Mouse (Mus musculus) B cell, adult 67 days (primary cell): ENCODE measurements around the gene Ssr2. TPM values are rescaled to one million over a fixed set of nuclear protein-coding genes. Genes with fewer than 3 reads are reported as not detected.

ENCODE experiments used
- total RNA-seq, 2 experiments: library from RNA; stranded (reverse); gene quantifications; 4 replicates each; pipeline ENCODE4 v1.2.4; 2023

Ssr2 gene
- 10 to 100 TPM; 70.8 to 73.9 TPM for total RNA-seq

GRCm38 (mm10) chr3:88575540-88575939, at the start of gene Ssr2:
Gene Ssr2 (plus strand): TSS chr3:88575876.

GRCm38 (mm10) chr3:88532299-88532674, 43.4 kb upstream of the Ssr2 start, which contains the start of gene Mex3a:
Gene Mex3a (plus strand): TSS chr3:88532395.

GRCm38 (mm10) chr3:88548180-88548917, 27.3 kb upstream of the Ssr2 start, which contains the start of gene Rab25:
Gene Rab25 (minus strand): TSS chr3:88548300.

GRCm38 (mm10) chr3:88552676-88553524, 22.8 kb upstream of the Ssr2 start, which contains the start of gene Lamtor2:
Gene Lamtor2 (minus strand): TSS chr3:88553074.

GRCm38 (mm10) chr3:88553525-88553879, 22.2 kb upstream of the Ssr2 start, which contains the start of gene Ubqln4:
Gene Ubqln4 (plus strand): TSS chr3:88553758.

GRCm38 (mm10) chr3:88605666-88606065, 30.0 kb downstream of the Ssr2 start, which contains the start of gene Arhgef2:
Gene Arhgef2 (plus strand): TSS chr3:88605966.

Other genes starting within 250 kb of the Ssr2 start
- gene Tmem79, start 239.7 kb upstream of the Ssr2 start, total RNA-seq: 1 to 10 TPM in 1 of 2 experiments, under 1 TPM in 1; 0.42 to 1.2 TPM
- 100 to 1,000 TPM; 144 TPM for gene Smg5, start 239.6 kb upstream of the Ssr2 start, total RNA-seq
- 1 to 10 TPM; 3.7 to 4.6 TPM for gene Paqr6, start 211.3 kb upstream of the Ssr2 start, total RNA-seq
- 1 to 10 TPM in 1 of 2 experiments, not detected in 1; 1.7 TPM for gene Bglap3, start 203.1 kb upstream of the Ssr2 start, total RNA-seq
- not detected for gene Bglap2, start 197.2 kb upstream of the Ssr2 start, total RNA-seq
- not detected for gene Bglap, start 191.4 kb upstream of the Ssr2 start, total RNA-seq
- gene Pmf1, start 165.5 kb upstream of the Ssr2 start, total RNA-seq: 10 to 100 TPM; 52.3 to 62.4 TPM
- 10 to 100 TPM; 15.1 to 18.4 TPM for gene Slc25a44, start 150.7 kb upstream of the Ssr2 start, total RNA-seq
- 1 to 10 TPM; 1.8 to 3.5 TPM for gene Sema4a, start 114.7 kb upstream of the Ssr2 start, total RNA-seq
- 1 to 10 TPM; 2.7 to 8.9 TPM for gene Lmna, start 65.9 kb upstream of the Ssr2 start, total RNA-seq
- gene Mex3a, start 43.5 kb upstream of the Ssr2 start, total RNA-seq: 1 to 10 TPM; 1.1 to 1.4 TPM
- 1 to 10 TPM; 1.1 to 2.7 TPM for gene Rab25, start 27.6 kb upstream of the Ssr2 start, total RNA-seq
- gene Lamtor2, start 22.8 kb upstream of the Ssr2 start, total RNA-seq: 100 to 1,000 TPM in 1 of 2 experiments, 10 to 100 TPM in 1; 84.6 to 103 TPM
- 10 to 100 TPM; 48.4 to 50.3 TPM for gene Ubqln4, start 22.1 kb upstream of the Ssr2 start, total RNA-seq
- gene Arhgef2, start 30.1 kb downstream of the Ssr2 start, total RNA-seq: 100 to 1,000 TPM; 275 to 277 TPM
- gene Rxfp4, start 77.3 kb downstream of the Ssr2 start, total RNA-seq: not detected
- gene Khdc4, start 109.9 kb downstream of the Ssr2 start, total RNA-seq: 100 to 1,000 TPM; 130 to 137 TPM
- 10 to 100 TPM; 32.8 to 37.0 TPM for gene Rit1, start 141.0 kb downstream of the Ssr2 start, total RNA-seq
- gene Syt11, start 199.3 kb downstream of the Ssr2 start, total RNA-seq: 1 to 10 TPM; 3.5 to 3.6 TPM